8 mouse cellular contexts compared by ENCODE assay signal in the genomic region with DNA sequence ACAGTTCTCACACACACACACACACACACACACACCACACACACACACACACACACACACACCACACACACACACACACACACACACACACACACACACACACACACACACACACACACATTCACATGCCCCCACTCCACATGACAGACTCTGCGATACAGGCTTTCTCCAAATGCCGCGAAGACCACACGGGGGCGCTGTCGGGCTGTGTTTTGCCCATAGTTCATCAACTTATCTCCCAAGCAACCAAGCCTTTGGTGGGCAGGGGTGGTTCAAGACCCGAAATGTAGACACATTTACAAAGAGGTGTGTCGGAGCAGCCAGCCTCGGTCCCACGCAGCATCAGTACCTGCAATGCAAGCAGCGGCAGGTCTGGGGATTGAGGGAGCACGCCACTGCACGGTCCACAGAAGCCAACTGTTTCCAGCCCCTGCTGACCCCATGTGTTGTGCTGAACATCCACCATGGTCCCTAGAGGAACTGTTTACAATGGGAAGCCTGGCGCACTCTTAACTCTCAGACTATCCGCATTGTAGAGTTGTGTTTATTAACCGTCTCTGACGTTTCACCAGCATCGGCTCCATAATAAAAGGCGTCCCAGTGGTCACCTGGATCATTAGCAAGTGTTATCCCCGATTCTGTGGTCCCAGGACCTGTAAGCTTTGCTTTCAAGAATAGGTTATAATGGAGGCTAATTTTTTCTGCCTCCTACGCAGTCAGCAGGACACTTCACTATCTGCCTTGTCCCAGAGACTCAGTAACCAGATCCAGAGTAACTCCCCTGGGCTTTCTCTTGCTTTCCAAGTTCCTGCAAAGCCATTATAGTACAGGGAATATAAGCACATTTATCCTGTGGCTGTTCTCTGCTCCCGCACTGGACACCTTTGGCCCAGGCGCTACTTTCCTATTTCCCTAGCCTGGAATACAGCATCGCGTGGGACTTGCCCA. TPM values are rescaled to one million over a fixed set of nuclear protein-coding genes. Genes with fewer than 3 reads are reported as not detected.
A peak's percentile ranks its signal among the peaks of the same experiment; 100 is the strongest.
DNase-seq lines count a peak whose midpoint lies in the region; ATAC-seq and TF ChIP-seq lines count a peak whose summit lies in the region.

No protein-coding gene starts in this region.

- WGBS in cerebellum, adult 2 months, result 35% methylated on average over 25 of the region's 25 CpGs
- WGBS in forebrain, postnatal 0 days, result 29% methylated on average over 25 of the region's 25 CpGs
- whole genome bisulfite sequencing in macrophage (ENCODE audit: missing documents), result 27% methylated on average over 23 of the region's 25 CpGs

- H3K4me3 ChIP-seq in cerebellum, adult 2 months (replicated peaks; ENCODE audit: insufficient read depth, low read depth, low read length), result peak overlapping the region; percentile 56
- H3K4me3 ChIP-seq in forebrain, postnatal 0 days (ENCODE audit: low read depth, low read length), result peak overlapping the region; percentile 11; the same call in 1 of the 2 replicates
- peak overlapping the region; percentile 18 for H3K4me3 ChIP-seq in macrophage (ENCODE audit: inconsistent target)

- no peaks in the 10 kb centered on the region for H3K9me3 ChIP-seq in forebrain, postnatal 0 days (ENCODE audit: low read length)

- H3K4me1 ChIP-seq in cerebellum, adult 2 months (ENCODE audit: control insufficient read depth, insufficient read depth, low read length), result peaks cover 9% of the 10 kb centered on the region; the same call in 1 of the 2 replicates
- H3K4me1 ChIP-seq in forebrain, postnatal 0 days (ENCODE audit: insufficient read depth), result no peaks in the 10 kb centered on the region

- H3K27ac ChIP-seq in cerebellum, adult 2 months (ENCODE audit: insufficient read depth, low read length), result no peak overlapping the region
- no peak overlapping the region for H3K27ac ChIP-seq in forebrain, postnatal 0 days (ENCODE audit: low read depth, low read length)
- H3K27ac ChIP-seq in macrophage, result peak overlapping the region; percentile 90

- peak; percentile 82 for TF ChIP-seq CTCF in cerebellum, adult 2 months (IDR thresholded peaks at IDR 0.05; ENCODE audit: borderline replicate concordance, insufficient read depth, low read depth, low read length)
- peak; percentile 84 for TF ChIP-seq CTCF in forebrain, postnatal 0 days (IDR thresholded peaks at IDR 0.05; ENCODE audit: low read depth)

- no peak overlapping the region for H3K9ac ChIP-seq in forebrain, postnatal 0 days

- peak; percentile 64 for ATAC-seq in forebrain, postnatal 0 days
- peak; percentile 59 to 75 for ATAC-seq in hematopoietic stem cell, adult 5-6 weeks (replicated peaks in 1 of 2; ENCODE audit: insufficient read depth in 1 of 2, low FRiP score in 2 of 2, low TSS enrichment in 1 of 2, low read depth in 1 of 2, poor library complexity in 2 of 2, severe bottlenecking in 2 of 2)

- H3K36me3 ChIP-seq in forebrain, postnatal 0 days (ENCODE audit: insufficient read depth), result no peaks in the 10 kb centered on the region
- H3K36me3 ChIP-seq in macrophage (ENCODE audit: inconsistent target), result no peaks in the 10 kb centered on the region

- no peaks in the 10 kb centered on the region for H3K27me3 ChIP-seq in cerebellum, adult 2 months (ENCODE audit: control insufficient read depth, insufficient read depth, low read length)
- H3K27me3 ChIP-seq in forebrain, postnatal 0 days (ENCODE audit: insufficient read depth, low read length), result no peaks in the 10 kb centered on the region

- H3K4me2 ChIP-seq in forebrain, postnatal 0 days (ENCODE audit: low read depth), result peak overlapping the region; percentile 42

- DNase-seq in NIH3T3 (ENCODE audit: low read depth), result peak; percentile 89
- peak; percentile 66 to 80 for DNase-seq in cerebellum, adult 2 months
- peak; percentile 79 for DNase-seq in forebrain, postnatal 0 days
- DNase-seq in left cerebral cortex, adult 11 months (ENCODE audit: low spot score), result peak; percentile 47
- peak; percentile 52 for DNase-seq in right cerebral cortex, adult 18-20 months
- peak; percentile 35 to 71 for DNase-seq in urinary bladder, postnatal 36 days (ENCODE audit: low spot score in 2 of 2)

- H3K79me2 ChIP-seq in macrophage (ENCODE audit: inconsistent target), result no peaks in the 10 kb centered on the region

- no peak for TF ChIP-seq POLR2A in cerebellum, adult 2 months (IDR thresholded peaks at IDR 0.05; ENCODE audit: borderline replicate concordance, insufficient read depth, low read length)

RNA-seq across cellular contexts. Expression of a gene that starts 18.5 kb away (rescaled TPM):
- polyA plus RNA-seq in cerebellum, adult 2 months (2012; rRNA removed), result 0.03 and 0.05 TPM in 2 replicates
- not detected in 2 replicates for total RNA-seq in forebrain, postnatal 0 days (2014; rRNA removed)
- polyA plus RNA-seq in forebrain, postnatal 0 days (2015; fragmentation: Nextera tagmentation; extraction: Ambion mirVana), result not detected in 2 replicates
- total RNA-seq in hematopoietic stem cell, adult 5-6 weeks (2017), result not detected in 2 replicates
- total RNA-seq in macrophage (2018; cell fraction: chromatin; rRNA removed), result not detected
- not detected for total RNA-seq in macrophage (2018; cell fraction: cytosol; rRNA removed)
- not detected for total RNA-seq in macrophage (2018; cell fraction: nucleus; rRNA removed)
- not detected in 3 replicates for polyA plus RNA-seq in macrophage (2018)

RNA-seq across cellular contexts. Expression of a gene that starts 23.4 kb away (rescaled TPM):
- polyA plus RNA-seq in cerebellum, adult 2 months (2012; rRNA removed), result 60.7 and 62.4 TPM in 2 replicates
- total RNA-seq in forebrain, postnatal 0 days (2014; rRNA removed), result 69.9 and 74.1 TPM in 2 replicates
- 109 and 110 TPM in 2 replicates for polyA plus RNA-seq in forebrain, postnatal 0 days (2015; fragmentation: Nextera tagmentation; extraction: Ambion mirVana)
- total RNA-seq in hematopoietic stem cell, adult 5-6 weeks (2017), result 55.2 and 57.8 TPM in 2 replicates
- total RNA-seq in macrophage (2018; cell fraction: chromatin; rRNA removed), result 10 to 100 TPM; 24.1 to 84.7 (median 43.2) TPM
- 10 to 100 TPM; 14.4 to 34.4 (median 22.4) TPM for total RNA-seq in macrophage (2018; cell fraction: cytosol; rRNA removed)
- 10 to 100 TPM; 14.8 to 97.7 (median 33.0) TPM for total RNA-seq in macrophage (2018; cell fraction: nucleus; rRNA removed)
- polyA plus RNA-seq in macrophage (2018), result 17.8 to 41.1 TPM (median 31.9 TPM) in 3 replicates

RNA-seq across cellular contexts. Expression of a gene that starts 28.2 kb away (rescaled TPM):
- polyA plus RNA-seq in cerebellum, adult 2 months (2012; rRNA removed), result 0.34 TPM in 1 of 2 replicates, not detected in the other
- total RNA-seq in forebrain, postnatal 0 days (2014; rRNA removed), result not detected in 2 replicates
- polyA plus RNA-seq in forebrain, postnatal 0 days (2015; fragmentation: Nextera tagmentation; extraction: Ambion mirVana), result not detected in 2 replicates
- total RNA-seq in hematopoietic stem cell, adult 5-6 weeks (2017), result not detected in 2 replicates
- total RNA-seq in macrophage (2018; cell fraction: chromatin; rRNA removed), result not detected
- total RNA-seq in macrophage (2018; cell fraction: cytosol; rRNA removed), result not detected
- total RNA-seq in macrophage (2018; cell fraction: nucleus; rRNA removed), result not detected
- not detected in 3 replicates for polyA plus RNA-seq in macrophage (2018)

RNA-seq across cellular contexts. Expression of a gene that starts 41.0 kb away (rescaled TPM):
- not detected in 2 replicates for polyA plus RNA-seq in cerebellum, adult 2 months (2012; rRNA removed)
- total RNA-seq in forebrain, postnatal 0 days (2014; rRNA removed), result not detected in 2 replicates
- not detected in 2 replicates for polyA plus RNA-seq in forebrain, postnatal 0 days (2015; fragmentation: Nextera tagmentation; extraction: Ambion mirVana)
- not detected in 2 replicates for total RNA-seq in hematopoietic stem cell, adult 5-6 weeks (2017)
- total RNA-seq in macrophage (2018; cell fraction: chromatin; rRNA removed), result not detected
- not detected for total RNA-seq in macrophage (2018; cell fraction: cytosol; rRNA removed)
- total RNA-seq in macrophage (2018; cell fraction: nucleus; rRNA removed), result not detected
- not detected in 3 replicates for polyA plus RNA-seq in macrophage (2018)

RNA-seq across cellular contexts. Expression of a gene that starts 58.3 kb away (rescaled TPM):
- not detected in 2 replicates for polyA plus RNA-seq in cerebellum, adult 2 months (2012; rRNA removed)
- total RNA-seq in forebrain, postnatal 0 days (2014; rRNA removed), result not detected in 2 replicates
- polyA plus RNA-seq in forebrain, postnatal 0 days (2015; fragmentation: Nextera tagmentation; extraction: Ambion mirVana), result not detected in 2 replicates
- total RNA-seq in hematopoietic stem cell, adult 5-6 weeks (2017), result not detected in 2 replicates
- total RNA-seq in macrophage (2018; cell fraction: chromatin; rRNA removed), result not detected
- not detected for total RNA-seq in macrophage (2018; cell fraction: cytosol; rRNA removed)
- not detected for total RNA-seq in macrophage (2018; cell fraction: nucleus; rRNA removed)
- polyA plus RNA-seq in macrophage (2018), result not detected in 3 replicates
